Mouse (Mus musculus) bone marrow, adult 2 months (tissue): ENCODE measurements around the gene Nceh1.

ENCODE experiments used
- CTCF ChIP-seq: fragments of 200-500 bp; IDR thresholded peaks from 2 replicates; pipeline ENCODE4 v1.5.1; 2011; ENCODE audit warnings: low read length, control low read depth; ENCODE audit not compliant: control insufficient read depth, insufficient read depth
- POLR2A ChIP-seq: fragments of 200-500 bp; IDR thresholded peaks from 2 replicates; pipeline ENCODE4 v1.6.1; 2011; ENCODE audit warnings: low read depth, mild to moderate bottlenecking, control low read depth, low read length, borderline replicate concordance; ENCODE audit not compliant: control insufficient read depth

GRCm38 (mm10) chr3:27155856-27156593 lies 26.7 kb upstream of the Nceh1 start:
- TF ChIP-seq POLR2A: no peak
- TF ChIP-seq CTCF: no peak
